8 mouse cellular contexts compared by ENCODE assay signal in the genomic region with DNA sequence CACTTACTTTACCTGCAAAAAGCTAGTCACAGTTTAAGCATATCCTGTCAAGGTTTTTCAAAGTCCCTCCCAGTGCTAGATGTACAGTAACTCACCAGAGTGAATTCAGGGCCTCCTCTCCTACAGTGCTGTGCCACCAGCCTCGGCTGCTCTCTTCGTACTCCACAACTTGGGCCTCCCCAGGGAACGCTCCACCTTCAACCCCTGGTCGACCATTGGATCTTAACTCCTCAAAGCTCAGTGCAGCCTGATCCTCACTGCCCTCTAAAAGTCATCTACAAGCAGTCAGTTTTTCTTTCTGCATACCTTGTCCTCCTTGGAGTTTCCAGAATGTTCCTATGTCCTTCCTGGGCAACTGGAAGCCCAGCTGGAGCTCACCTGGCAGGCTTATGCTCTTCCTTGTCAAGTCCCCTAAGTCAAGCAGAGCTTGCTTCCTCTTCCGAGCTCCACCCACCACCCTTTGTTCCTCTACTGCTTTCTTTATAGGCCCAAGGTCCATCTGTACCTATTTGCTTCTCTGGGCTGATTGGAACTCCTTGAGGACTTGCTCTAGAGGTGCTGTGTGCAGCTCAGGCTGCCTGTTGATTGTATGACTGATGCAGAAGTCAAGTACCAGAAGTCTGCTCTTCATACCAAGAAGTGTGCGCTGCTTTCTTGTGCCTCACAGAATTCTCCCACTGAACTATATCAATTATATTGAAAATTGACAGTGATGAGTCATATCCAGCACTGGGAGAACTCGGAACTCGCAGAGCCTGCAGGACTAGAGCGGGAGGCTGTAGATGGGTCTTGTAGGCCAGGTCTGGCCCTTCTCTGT.
DNase-seq lines count a peak whose midpoint lies in the region; ATAC-seq lines count a peak whose summit lies in the region.

No protein-coding gene starts in this region.

- peak overlapping the region; percentile 88 for H3K4me3 ChIP-seq in heart, embryonic 15.5 days
- H3K4me3 ChIP-seq in midbrain, embryonic 14.5 days (replicated peaks; ENCODE audit: low read depth, low read length): peak overlapping the region; percentile 82

- no peaks in the 10 kb centered on the region for H3K27me3 ChIP-seq in heart, embryonic 15.5 days
- no peaks in the 10 kb centered on the region for H3K27me3 ChIP-seq in midbrain, embryonic 14.5 days (ENCODE audit: control insufficient read depth, insufficient read depth, low read length)

- peak overlapping the region; percentile 93 for H3K27ac ChIP-seq in heart, embryonic 15.5 days
- peak overlapping the region; percentile 92 for H3K27ac ChIP-seq in midbrain, embryonic 14.5 days (replicated peaks; ENCODE audit: low read depth, low read length)

- H3K36me3 ChIP-seq in heart, embryonic 15.5 days: peaks cover 6% of the 10 kb centered on the region; the same call in 1 of the 2 replicates
- H3K36me3 ChIP-seq in midbrain, embryonic 14.5 days (ENCODE audit: control insufficient read depth, insufficient read depth, low read length): 0 out of 2 replicates have a peak, but pooled peaks cover 4% of the 10 kb centered on the region

- H3K9ac ChIP-seq in heart, embryonic 15.5 days: peak overlapping the region; percentile 88
- peak overlapping the region; percentile 91 for H3K9ac ChIP-seq in midbrain, embryonic 14.5 days (replicated peaks; ENCODE audit: low read length)

- H3K4me2 ChIP-seq in heart, embryonic 15.5 days: peak overlapping the region; percentile 81
- peak overlapping the region; percentile 91 for H3K4me2 ChIP-seq in midbrain, embryonic 14.5 days (ENCODE audit: low read length)

- peaks cover 33% of the 10 kb centered on the region for H3K4me1 ChIP-seq in heart, embryonic 15.5 days (replicated peaks)
- H3K4me1 ChIP-seq in midbrain, embryonic 14.5 days (ENCODE audit: control insufficient read depth, insufficient read depth, low read length): peaks cover 33% of the 10 kb centered on the region

- ATAC-seq in heart, embryonic 15.5 days (replicated peaks; ENCODE audit: insufficient number of reproducible peaks, insufficient read depth, low FRiP score, low read depth): no peak
- ATAC-seq in midbrain, embryonic 14.5 days (ENCODE audit: low FRiP score, low TSS enrichment): no peak

- H3K9me3 ChIP-seq in heart, embryonic 15.5 days (replicated peaks): no peaks in the 10 kb centered on the region
- H3K9me3 ChIP-seq in midbrain, embryonic 14.5 days (ENCODE audit: control insufficient read depth, low read length): no peaks in the 10 kb centered on the region

- WGBS in heart, embryonic 15.5 days: 33% methylated on average over 9 of the region's 9 CpGs
- 11% methylated on average over 9 of the region's 9 CpGs for WGBS in large intestine, adult 2 months
- 36% methylated on average over 9 of the region's 9 CpGs for WGBS in midbrain, embryonic 14.5 days

- DNase-seq in CD4-positive helper T cell, adult 2 months (ENCODE audit: low read depth, low spot score): peak; percentile 68
- peak; percentile 60 for DNase-seq in T-cell, adult 2 months (ENCODE audit: low spot score)
- peak; percentile 94 for DNase-seq in large intestine, adult 2 months (ENCODE audit: low read depth, low spot score)
- DNase-seq in midbrain, embryonic 14.5 days: no peak
- DNase-seq in right cerebral cortex, postnatal 25 days: no peak
- DNase-seq in right cerebral cortex, adult 18-20 months: no peak
- no peak for DNase-seq in left cerebral cortex, postnatal 10 days (ENCODE audit: extremely low spot score in 1 of 2, low spot score in 2 of 2)

- intact Hi-C loops in left cerebral cortex, postnatal 10 days (cut with DNase I): no loop called here

Comparison
In these comparisons a context has a peak if more than half of its experiments do, and no peak if none do; other contexts are left out.
1. DNase-seq: peak in CD4-positive helper T cell, adult 2 months (single experiment), T-cell, adult 2 months (single experiment) and large intestine, adult 2 months (single experiment); none in midbrain, embryonic 14.5 days (single experiment), right cerebral cortex, postnatal 25 days (single experiment), right cerebral cortex, adult 18-20 months (single experiment) and left cerebral cortex, postnatal 10 days (0 of 2).